Mouse (Mus musculus) CD4-positive, CD25-positive, alpha-beta regulatory T cell (primary cell): Measurements from ENCODE around the gene Gzmc. TPM values are rescaled to one million over a fixed set of nuclear protein-coding genes. Genes with fewer than 3 reads are reported as not detected.

Source experiments
- polyA plus RNA-seq: library from polyadenylated mRNA; unstranded; fragments of 100-300 nt; shearing (Covaris generic); gene quantifications from one replicate; pipeline ENCODE4 v1.2.1, GENCODE M21; 2017

Gzmc gene
- 5.0 TPM for polyA plus RNA-seq

GRCm38 (mm10) chr14:56234556-56234955 lies at the start of gene Gzmc:
TSS of gene Gzmc (minus strand) at chr14:56234656.

GRCm38 (mm10) chr14:56262153-56262552 lies 27.7 kb upstream of the Gzmc start, which contains the start of gene Gzmb:
TSS of gene Gzmb (minus strand) at chr14:56262260.

DNA sequence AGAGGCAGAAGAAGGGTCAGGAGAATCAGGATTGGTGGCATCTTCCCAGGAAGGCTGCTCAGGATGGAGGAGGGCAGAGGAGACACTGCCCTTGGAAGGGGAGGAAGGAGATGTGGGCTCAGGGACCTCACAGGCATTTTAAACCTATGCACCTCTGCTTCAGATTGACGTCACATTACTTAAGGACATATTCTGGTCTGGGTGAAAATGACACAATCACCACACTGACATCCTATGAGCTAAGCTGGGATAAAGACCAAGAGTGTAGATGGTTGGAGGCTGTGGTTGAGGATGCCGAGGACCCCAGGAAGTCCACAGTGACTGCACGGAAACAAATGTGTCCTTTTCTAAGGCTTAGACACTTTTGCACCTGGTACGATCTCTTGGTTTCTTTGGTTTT lies 23.1 kb downstream of the Gzmc start, which contains the start of gene Gzmf:
TSS of gene Gzmf (minus strand) at position 101 of the 400 bp plus-strand sequence.

Other genes with a start within 250 kb of the Gzmc start
- gene Mcpt1, start 216.7 kb downstream of the Gzmc start, polyA plus RNA-seq, result not detected
- not detected for gene Mcpt9, start 204.2 kb downstream of the Gzmc start, polyA plus RNA-seq
- not detected for gene Mcpt2, start 192.6 kb downstream of the Gzmc start, polyA plus RNA-seq
- gene Mcpt4, start 172.3 kb downstream of the Gzmc start, polyA plus RNA-seq, result not detected
- not detected for gene Mcpt8, start 149.4 kb downstream of the Gzmc start, polyA plus RNA-seq
- not detected for gene Ctsg, start 132.1 kb downstream of the Gzmc start, polyA plus RNA-seq
- not detected for gene Gzme, start 114.0 kb downstream of the Gzmc start, polyA plus RNA-seq
- gene Gzmd, start 102.0 kb downstream of the Gzmc start, polyA plus RNA-seq, result 0.19 TPM
- gene Gzmg, start 75.1 kb downstream of the Gzmc start, polyA plus RNA-seq, result not detected
- gene Gzmn, start 60.1 kb downstream of the Gzmc start, polyA plus RNA-seq, result not detected
- gene Gzmf, start 23.2 kb downstream of the Gzmc start, polyA plus RNA-seq, result not detected
- 7.5 TPM for gene Gzmb, start 27.6 kb upstream of the Gzmc start, polyA plus RNA-seq
- not detected for gene Atp12a, start 130.4 kb upstream of the Gzmc start, polyA plus RNA-seq
- gene Rnf17, start 167.9 kb upstream of the Gzmc start, polyA plus RNA-seq, result 1.0 TPM